Mouse (Mus musculus) intestine, embryonic 16.5 days (tissue): Measurements from ENCODE around the gene Serp2. TPM values are rescaled to one million over a fixed set of nuclear protein-coding genes. Genes with fewer than 3 reads are reported as not detected.

Source experiments
- ATAC-seq: fragments of 200-750 bp; cut with Nextera tagmentation; 2 replicates; pipeline ENCODE4 v1.8.0; 2017; ENCODE audit warnings: moderate TSS enrichment, moderate library complexity
- H3K27ac ChIP-seq: fragments of 300-500 bp; sonication (generic); 2 replicates; pipeline ENCODE4 v1.5.1; 2014; ENCODE audit warnings: mild to moderate bottlenecking, low read length
- H3K27me3 ChIP-seq: fragments of 300-500 bp; sonication (generic); replicated peaks from 2 replicates; pipeline ENCODE4 v1.6.1; 2014; ENCODE audit warnings: low read length, control low read depth, mixed read lengths; ENCODE audit not compliant: control insufficient read depth, insufficient read depth
- H3K36me3 ChIP-seq: fragments of 300-500 bp; sonication (generic); 2 replicates; pipeline ENCODE4 v1.6.1; 2014; ENCODE audit warnings: low read length, control low read depth; ENCODE audit not compliant: control insufficient read depth, insufficient read depth
- H3K4me1 ChIP-seq: fragments of 300-500 bp; sonication (generic); 2 replicates; pipeline ENCODE4 v1.6.1; 2014; ENCODE audit warnings: low read length, control low read depth, mixed read lengths; ENCODE audit not compliant: control insufficient read depth, insufficient read depth
- H3K4me2 ChIP-seq: fragments of 300-500 bp; sonication (generic); 2 replicates; pipeline ENCODE4 v1.6.1; 2014; ENCODE audit warnings: low read depth, low read length, control low read depth
- H3K4me3 ChIP-seq: fragments of 300-500 bp; sonication (generic); 2 replicates; pipeline ENCODE4 v1.5.1; 2014; ENCODE audit warnings: mild to moderate bottlenecking, low read length
- H3K9ac ChIP-seq: fragments of 300-500 bp; sonication (generic); 2 replicates; pipeline ENCODE4 v1.6.1; 2014; ENCODE audit warnings: low read depth, low read length
- H3K9me3 ChIP-seq: fragments of 300-500 bp; sonication (generic); 2 replicates; pipeline ENCODE4 v1.6.1; 2016; ENCODE audit warnings: low read length, control low read depth; ENCODE audit not compliant: control insufficient read depth
- WGBS: fragments of 180-500 bp; shearing (Covaris S2); extraction: QIAGEN DNeasy Blood & Tissue Kit; methylation state at CpG from one replicate; pipeline ENCODE4 v1.1.7; 2014; 5-methylcytosine and 5-hydroxymethylcytosine counted together
- polyA plus RNA-seq: library from polyadenylated mRNA; unstranded; fragments of >200 nt; fragmentation: Nextera tagmentation; extraction: Ambion mirVana; gene quantifications from 2 replicates; pipeline ENCODE4 v1.2.1, GENCODE M21; 2015

Gene Serp2
- polyA plus RNA-seq, 1 experiment from 2014 or later, result 8.2 TPM

GRCm38 (mm10) chr14:76489128-76489527, 67.6 kb downstream of the Serp2 start:
- 69% methylated on average over 2 of the region's 2 CpGs for WGBS
- H3K36me3 ChIP-seq, result no peaks in the 10 kb centered on the region
- H3K4me3 ChIP-seq, result no peak overlapping the region
- H3K9ac ChIP-seq, result no peak overlapping the region
- H3K4me1 ChIP-seq, result peaks cover 13% of the 10 kb centered on the region
- H3K27me3 ChIP-seq, result no peaks in the 10 kb centered on the region
- ATAC-seq, result no peak
- no peaks in the 10 kb centered on the region for H3K9me3 ChIP-seq
- H3K4me2 ChIP-seq, result no peak overlapping the region
- H3K27ac ChIP-seq, result no peak overlapping the region

DNA sequence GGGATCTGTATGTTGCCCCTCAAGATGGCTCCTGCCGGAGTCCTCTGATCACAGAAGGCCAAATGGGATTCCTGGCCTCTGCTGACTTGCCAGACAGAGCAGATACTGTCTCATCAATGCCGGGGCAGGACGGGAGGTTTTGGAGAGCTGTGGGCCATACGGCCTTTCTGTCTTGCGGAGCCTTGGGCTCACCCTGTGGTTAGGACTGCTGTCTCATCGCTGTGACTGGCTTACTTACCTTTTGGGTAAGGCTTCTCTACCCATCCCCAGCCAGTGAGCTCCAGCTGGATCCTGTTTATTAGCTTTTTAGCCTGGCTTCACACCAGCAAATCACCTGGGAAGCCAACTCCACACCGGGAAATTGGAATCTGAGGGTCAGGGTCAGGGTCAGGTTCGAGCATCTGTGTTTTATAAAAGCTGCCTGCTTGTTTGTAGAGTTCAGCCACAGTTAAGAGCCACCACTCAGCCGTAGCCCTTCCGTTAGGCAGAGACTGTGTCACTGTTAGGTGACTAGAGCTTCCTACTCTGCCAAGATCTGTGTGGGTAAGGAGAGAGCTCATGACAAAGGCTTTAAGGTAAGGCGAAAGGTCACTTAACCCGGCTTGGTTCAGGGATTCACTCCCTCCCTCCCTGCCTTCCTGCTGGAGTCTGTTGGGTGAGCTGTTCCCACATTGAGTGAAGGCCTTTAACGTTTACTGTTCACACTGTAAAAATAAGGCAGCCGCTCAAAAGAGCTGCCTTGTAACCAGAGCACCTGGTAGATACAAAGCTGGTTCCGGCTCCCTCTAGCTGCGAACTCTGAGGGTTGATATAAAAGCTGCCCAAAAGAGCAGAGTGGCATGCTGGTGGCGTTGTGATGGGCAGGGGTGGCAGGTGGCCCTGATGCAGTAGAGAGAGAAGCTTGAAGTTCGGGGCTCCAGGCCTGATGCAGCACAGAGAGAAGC, 68.3 kb downstream of the Serp2 start:
- H3K4me1 ChIP-seq, result peaks cover 13% of the 10 kb centered on the region
- no peaks in the 10 kb centered on the region for H3K27me3 ChIP-seq
- no peaks in the 10 kb centered on the region for H3K9me3 ChIP-seq
- H3K4me2 ChIP-seq, result no peak overlapping the region
- H3K27ac ChIP-seq, result no peak overlapping the region
- no peaks in the 10 kb centered on the region for H3K36me3 ChIP-seq
- no peak overlapping the region for H3K4me3 ChIP-seq
- no peak for ATAC-seq
- H3K9ac ChIP-seq, result no peak overlapping the region
- 60% methylated on average over 18 of the region's 18 CpGs for WGBS

DNA sequence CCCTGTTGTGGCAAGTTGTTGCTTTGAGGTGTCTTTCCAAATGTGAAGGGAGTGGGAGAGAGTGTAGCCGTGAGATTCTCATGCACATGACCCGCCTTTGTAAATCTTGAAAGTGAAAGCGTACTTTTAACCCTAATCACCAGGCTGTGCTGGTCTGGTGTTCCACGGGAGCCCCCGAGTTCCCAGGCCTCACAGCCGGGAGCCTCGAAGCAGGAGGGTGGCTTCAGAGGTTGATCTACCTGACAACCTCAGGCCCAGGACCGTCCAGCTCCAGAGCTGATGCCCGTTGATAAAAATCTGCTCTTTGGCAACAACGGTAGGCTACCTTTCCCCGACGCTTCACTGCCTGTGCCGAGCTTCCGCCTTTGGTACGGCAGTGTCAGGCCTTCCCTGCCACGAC, 69.1 kb downstream of the Serp2 start:
- no peaks in the 10 kb centered on the region for H3K9me3 ChIP-seq
- ATAC-seq, result peak; percentile 27; the same call in 1 of the 2 replicates
- WGBS, result 67% methylated on average over 16 of the region's 16 CpGs

GRCm38 (mm10) chr14:76483701-76484100, 73.0 kb downstream of the Serp2 start:
- no peaks in the 10 kb centered on the region for H3K27me3 ChIP-seq
- H3K36me3 ChIP-seq, result no peaks in the 10 kb centered on the region
- no peak overlapping the region for H3K4me3 ChIP-seq
- no peak overlapping the region for H3K9ac ChIP-seq
- no peak for ATAC-seq
- H3K9me3 ChIP-seq, result no peaks in the 10 kb centered on the region
- H3K4me2 ChIP-seq, result no peak overlapping the region
- no peak overlapping the region for H3K27ac ChIP-seq
- WGBS, result 92% methylated on average over 1 of the region's 1 CpGs
- H3K4me1 ChIP-seq, result peaks cover 24% of the 10 kb centered on the region

More for the DNA sequence above, 69.1 kb downstream of the Serp2 start:
- Histone ChIP-seq H3K36me3 (no peaks in the 10 kb centered on the region), H3K27ac (no peak overlapping the region), H3K27me3 (no peaks in the 10 kb centered on the region), H3K4me1 (peaks cover 13% of the 10 kb centered on the region), H3K4me2 (no peak overlapping the region), H3K4me3 (no peak overlapping the region), H3K9ac (no peak overlapping the region)

Other genes with a start within 250 kb of the Serp2 start
- gene Tsc22d1, start 141.9 kb downstream of the Serp2 start, polyA plus RNA-seq, result 396 and 424 TPM in 2 replicates